Mouse (Mus musculus): ENCODE measurements around the gene Ogfrl1.

GRCm38 (mm10) chr1:23379911-23380740 is 17.4 kb downstream of the Ogfrl1 start:
- TF ChIP-seq EP300 (IDR thresholded peaks at IDR 0.05; ENCODE audit: low read depth): no peak
- no peak for TF ChIP-seq CTCF (IDR thresholded peaks at IDR 0.05; ENCODE audit: low read depth)
